Mouse (Mus musculus): ENCODE data around the gene Hspa4. TPM values are rescaled to one million over a fixed set of nuclear protein-coding genes. Genes with fewer than 3 reads are reported as not detected.

The Hspa4 gene
- polyA plus RNA-seq, 1 experiment: 111 TPM

GRCm38 (mm10) chr11:53210876-53211275, 89.4 kb downstream of the Hspa4 start:
- Histone ChIP-seq H3K27ac (ENCODE audit: insufficient read depth, low read depth, low read length) (no peak overlapping the region), H3K4me1 (ENCODE audit: control insufficient read depth, insufficient read depth, low read length) (no peaks in the 10 kb centered on the region), H3K4me3 (ENCODE audit: insufficient read depth, low read length) (no peak overlapping the region)
- TF ChIP-seq CTCF (IDR thresholded peaks at IDR 0.05; ENCODE audit: low read depth, low read length): no peak
- TF ChIP-seq POLR2A (IDR thresholded peaks at IDR 0.05; ENCODE audit: borderline replicate concordance, low read depth, low read length): no peak

Other genes with a start within 250 kb of the Hspa4 start
- 13.9 and 17.4 TPM in 2 replicates for gene Zcchc10, start 24.2 kb upstream of the Hspa4 start, polyA plus RNA-seq (2012; ENCODE audit: insufficient read depth, insufficient read length, missing spikeins)
- 54.6 and 68.8 TPM in 2 replicates for gene Aff4, start 50.4 kb upstream of the Hspa4 start, polyA plus RNA-seq (2012; ENCODE audit: insufficient read depth, insufficient read length, missing spikeins)
- gene Leap2, start 122.7 kb upstream of the Hspa4 start, polyA plus RNA-seq (2012; ENCODE audit: insufficient read depth, insufficient read length, missing spikeins): not detected in 2 replicates
- gene Uqcrq, start 130.4 kb upstream of the Hspa4 start, polyA plus RNA-seq (2012; ENCODE audit: insufficient read depth, insufficient read length, missing spikeins): 192 and 202 TPM in 2 replicates
- gene Gdf9, start 130.6 kb upstream of the Hspa4 start, polyA plus RNA-seq (2012; ENCODE audit: insufficient read depth, insufficient read length, missing spikeins): 1.5 and 1.8 TPM in 2 replicates
- gene Gm10447, start 156.7 kb upstream of the Hspa4 start, polyA plus RNA-seq (2012; ENCODE audit: insufficient read depth, insufficient read length, missing spikeins): not detected in 2 replicates
- 0.17 TPM in 1 of 2 replicates, not detected in the other for gene Shroom1, start 156.7 kb upstream of the Hspa4 start, polyA plus RNA-seq (2012; ENCODE audit: insufficient read depth, insufficient read length, missing spikeins)
- not detected in 2 replicates for gene Gm9837, start 170.0 kb upstream of the Hspa4 start, polyA plus RNA-seq (2012; ENCODE audit: insufficient read depth, insufficient read length, missing spikeins)
- gene Gm9945, start 179.7 kb upstream of the Hspa4 start, polyA plus RNA-seq (2012; ENCODE audit: insufficient read depth, insufficient read length, missing spikeins): not detected in 2 replicates
- not detected in 2 replicates for gene Sowaha, start 179.8 kb upstream of the Hspa4 start, polyA plus RNA-seq (2012; ENCODE audit: insufficient read depth, insufficient read length, missing spikeins)
- gene Sept8, start 218.8 kb upstream of the Hspa4 start, polyA plus RNA-seq (2012; ENCODE audit: insufficient read depth, insufficient read length, missing spikeins): 65.1 and 70.0 TPM in 2 replicates